Mouse (Mus musculus): Measurements from ENCODE around the gene Car11. TPM values are rescaled to one million over a fixed set of nuclear protein-coding genes. Genes with fewer than 3 reads are reported as not detected.
A peak's percentile ranks its signal among the peaks of the same experiment; 100 is the strongest.

The Car11 gene
- polyA plus RNA-seq, 1 experiment from 2014 or later = 89.9 TPM

GRCm38 (mm10) chr7:45718331-45718730 lies 18.7 kb downstream of the Car11 start:
- Histone ChIP-seq H3K4me2 (ENCODE audit: low read length) (peak overlapping the region; percentile 79), H3K27ac (ENCODE audit: low read length) (peak overlapping the region; percentile 94), H3K27me3 (ENCODE audit: control insufficient read depth, insufficient read depth, low read depth, low read length) (no peaks in the 10 kb centered on the region), H3K9ac (ENCODE audit: low read depth, low read length) (peak overlapping the region; percentile 92), H3K4me3 (ENCODE audit: low read depth, low read length) (peak overlapping the region; percentile 78), H3K36me3 (ENCODE audit: control insufficient read depth, insufficient read depth, low read length) (peaks cover 22% of the 10 kb centered on the region), H3K4me1 (ENCODE audit: control insufficient read depth, insufficient read depth, low read length) (peaks cover 43% of the 10 kb centered on the region), H3K9me3 (replicated peaks; ENCODE audit: control insufficient read depth, low read length, poor library complexity, severe bottlenecking) (no peaks in the 10 kb centered on the region)
- under 1% methylated on average over 20 of the region's 20 CpGs for WGBS
- ATAC-seq = no peak

GRCm38 (mm10) chr7:45719180-45719579 lies 19.5 kb downstream of the Car11 start:
- H3K4me3 ChIP-seq (ENCODE audit: low read depth, low read length) = peak overlapping the region; percentile 78

GRCm38 (mm10) chr7:45719738-45720412 lies 20.2 kb downstream of the Car11 start:
- Histone ChIP-seq H3K36me3 (ENCODE audit: control insufficient read depth, insufficient read depth, low read length) (peaks cover 24% of the 10 kb centered on the region), H3K4me2 (ENCODE audit: low read length) (no peak overlapping the region)
- ATAC-seq = no peak

More at GRCm38 (mm10) chr7:45719180-45719579, 19.5 kb downstream of the Car11 start:
- H3K27ac ChIP-seq (ENCODE audit: low read length) = no peak overlapping the region
- H3K36me3 ChIP-seq (ENCODE audit: control insufficient read depth, insufficient read depth, low read length) = peaks cover 23% of the 10 kb centered on the region
- 0 out of 2 replicates have a peak overlapping the region, but pooled peaks have one; percentile 30 for H3K9ac ChIP-seq (ENCODE audit: low read depth, low read length)
- H3K27me3 ChIP-seq (ENCODE audit: control insufficient read depth, insufficient read depth, low read depth, low read length) = no peaks in the 10 kb centered on the region
- WGBS = 89% methylated on average over 10 of the region's 10 CpGs
- H3K9me3 ChIP-seq (replicated peaks; ENCODE audit: control insufficient read depth, low read length, poor library complexity, severe bottlenecking) = no peaks in the 10 kb centered on the region
- peaks cover 40% of the 10 kb centered on the region for H3K4me1 ChIP-seq (ENCODE audit: control insufficient read depth, insufficient read depth, low read length)
- peak overlapping the region; percentile 79 for H3K4me2 ChIP-seq (ENCODE audit: low read length)
- ATAC-seq = no peak

GRCm38 (mm10) chr7:45720413-45721233 lies 21.0 kb downstream of the Car11 start, which contains the start of gene Fam83e:
Fam83e (plus strand) TSS chr7:45721212.
- Histone ChIP-seq H3K4me2 (ENCODE audit: low read length) (no peak within 1 kb of the TSS), H3K27me3 (ENCODE audit: control insufficient read depth, insufficient read depth, low read depth, low read length) (no peaks in the 10 kb centered on the region), H3K4me3 (ENCODE audit: low read depth, low read length) (no peak within 1 kb of the TSS), H3K4me1 (ENCODE audit: control insufficient read depth, insufficient read depth, low read length) (peaks cover 31% of the 10 kb centered on the region), H3K9me3 (replicated peaks; ENCODE audit: control insufficient read depth, low read length, poor library complexity, severe bottlenecking) (no peaks in the 10 kb centered on the region), H3K36me3 (ENCODE audit: control insufficient read depth, insufficient read depth, low read length) (peaks cover 26% of the 10 kb centered on the region), H3K9ac (ENCODE audit: low read depth, low read length) (no peak within 1 kb of the TSS), H3K27ac (ENCODE audit: low read length) (no peak within 1 kb of the TSS)
- WGBS = 82% methylated on average over 13 of the region's 14 CpGs
- no peak for ATAC-seq

More at GRCm38 (mm10) chr7:45719738-45720412, 20.2 kb downstream of the Car11 start:
- no peak overlapping the region for H3K4me3 ChIP-seq (ENCODE audit: low read depth, low read length)
- H3K4me1 ChIP-seq (ENCODE audit: control insufficient read depth, insufficient read depth, low read length) = peaks cover 35% of the 10 kb centered on the region
- H3K27me3 ChIP-seq (ENCODE audit: control insufficient read depth, insufficient read depth, low read depth, low read length) = no peaks in the 10 kb centered on the region
- H3K9me3 ChIP-seq (replicated peaks; ENCODE audit: control insufficient read depth, low read length, poor library complexity, severe bottlenecking) = no peaks in the 10 kb centered on the region
- 0 out of 2 replicates have a peak overlapping the region, but pooled peaks have one; percentile 30 for H3K9ac ChIP-seq (ENCODE audit: low read depth, low read length)
- WGBS = 91% methylated on average over 15 of the region's 16 CpGs
- H3K27ac ChIP-seq (ENCODE audit: low read length) = no peak overlapping the region

GRCm38 (mm10) chr7:45721234-45721571 lies 21.6 kb downstream of the Car11 start:
- peaks cover 26% of the 10 kb centered on the region for H3K36me3 ChIP-seq (ENCODE audit: control insufficient read depth, insufficient read depth, low read length)
- H3K4me1 ChIP-seq (ENCODE audit: control insufficient read depth, insufficient read depth, low read length) = peaks cover 25% of the 10 kb centered on the region
- WGBS = 83% methylated on average over 7 of the region's 7 CpGs
- no peak overlapping the region for H3K27ac ChIP-seq (ENCODE audit: low read length)
- no peaks in the 10 kb centered on the region for H3K9me3 ChIP-seq (replicated peaks; ENCODE audit: control insufficient read depth, low read length, poor library complexity, severe bottlenecking)
- no peak for ATAC-seq
- H3K4me3 ChIP-seq (ENCODE audit: low read depth, low read length) = no peak overlapping the region
- no peaks in the 10 kb centered on the region for H3K27me3 ChIP-seq (ENCODE audit: control insufficient read depth, insufficient read depth, low read depth, low read length)
- H3K9ac ChIP-seq (ENCODE audit: low read depth, low read length) = no peak overlapping the region
- H3K4me2 ChIP-seq (ENCODE audit: low read length) = no peak overlapping the region

- Histone ChIP-seq H3K4me1 (ENCODE audit: control insufficient read depth, insufficient read depth, low read length) (peaks cover 19% of the 10 kb centered on the region), H3K9me3 (replicated peaks; ENCODE audit: control insufficient read depth, low read length, poor library complexity, severe bottlenecking) (no peaks in the 10 kb centered on the region), H3K27me3 (ENCODE audit: control insufficient read depth, insufficient read depth, low read depth, low read length) (no peaks in the 10 kb centered on the region), H3K4me2 (ENCODE audit: low read length) (no peak overlapping the region), H3K36me3 (ENCODE audit: control insufficient read depth, insufficient read depth, low read length) (peaks cover 26% of the 10 kb centered on the region), H3K9ac (ENCODE audit: low read depth, low read length) (no peak overlapping the region), H3K27ac (ENCODE audit: low read length) (no peak overlapping the region), H3K4me3 (ENCODE audit: low read depth, low read length) (no peak overlapping the region)
- no peak for ATAC-seq
- WGBS = 58% methylated on average over 13 of the region's 13 CpGs
These were observed 22.2 kb downstream of the Car11 start for GRCm38 (mm10) chr7:45721642-45722347.

GRCm38 (mm10) chr7:45722348-45722713 lies 22.7 kb downstream of the Car11 start:
- Histone ChIP-seq H3K4me2 (ENCODE audit: low read length) (no peak overlapping the region), H3K4me1 (ENCODE audit: control insufficient read depth, insufficient read depth, low read length) (peaks cover 14% of the 10 kb centered on the region), H3K27ac (ENCODE audit: low read length) (no peak overlapping the region), H3K9ac (ENCODE audit: low read depth, low read length) (0 out of 2 replicates have a peak overlapping the region, but pooled peaks have one; percentile 20), H3K9me3 (replicated peaks; ENCODE audit: control insufficient read depth, low read length, poor library complexity, severe bottlenecking) (no peaks in the 10 kb centered on the region), H3K27me3 (ENCODE audit: control insufficient read depth, insufficient read depth, low read depth, low read length) (no peaks in the 10 kb centered on the region), H3K36me3 (ENCODE audit: control insufficient read depth, insufficient read depth, low read length) (peaks cover 26% of the 10 kb centered on the region), H3K4me3 (ENCODE audit: low read depth, low read length) (no peak overlapping the region)
- 83% methylated on average over 13 of the region's 13 CpGs for WGBS
- ATAC-seq = no peak

GRCm38 (mm10) chr7:45723301-45723700 lies 23.7 kb downstream of the Car11 start:
- no peak for ATAC-seq
- 97% methylated on average over 4 of the region's 4 CpGs for WGBS
- H3K9me3 ChIP-seq (replicated peaks; ENCODE audit: control insufficient read depth, low read length, poor library complexity, severe bottlenecking) = no peaks in the 10 kb centered on the region
- H3K4me2 ChIP-seq (ENCODE audit: low read length) = no peak overlapping the region
- no peak overlapping the region for H3K4me3 ChIP-seq (ENCODE audit: low read depth, low read length)
- no peaks in the 10 kb centered on the region for H3K27me3 ChIP-seq (ENCODE audit: control insufficient read depth, insufficient read depth, low read depth, low read length)
- no peak overlapping the region for H3K27ac ChIP-seq (ENCODE audit: low read length)
- H3K9ac ChIP-seq (ENCODE audit: low read depth, low read length) = no peak overlapping the region
- peaks cover 26% of the 10 kb centered on the region for H3K36me3 ChIP-seq (ENCODE audit: control insufficient read depth, insufficient read depth, low read length)
- peaks cover 14% of the 10 kb centered on the region for H3K4me1 ChIP-seq (ENCODE audit: control insufficient read depth, insufficient read depth, low read length)

All from midbrain, embryonic 16.5 days (tissue).